Mouse (Mus musculus) CH12F3 (cell line): ENCODE results near the gene Bach2.

Experiments used
- in situ Hi-C: fragments of 300-500 bp; cut with MboI; formaldehyde crosslinking; loops from 2 replicates; pipeline ENCODE4 v1.14.3; 2020; ENCODE audit warnings: low sequenced_read_pairs

Bach2 gene

GRCm38 (mm10) chr4:32223563-32223962 lies 15.0 kb upstream of the Bach2 start:
- in situ Hi-C loops = no loop called here

GRCm38 (mm10) chr4:32225191-32225590 lies 13.4 kb upstream of the Bach2 start:
- in situ Hi-C loops = no loop called here

- in situ Hi-C loops = no loop called here
Observed at GRCm38 (mm10) chr4:32227970-32228557, 10.5 kb upstream of the Bach2 start.

- in situ Hi-C loops = no loop called here
Observed at GRCm38 (mm10) chr4:32229266-32229665, 9.3 kb upstream of the Bach2 start.

- in situ Hi-C loops = no loop called here
Observed at GRCm38 (mm10) chr4:32231258-32232055, 7.1 kb upstream of the Bach2 start.

GRCm38 (mm10) chr4:32235920-32236705 lies 2.5 kb upstream of the Bach2 start:
- in situ Hi-C loops = no loop called here

GRCm38 (mm10) chr4:32238921-32239748 lies 531 bp downstream of the Bach2 start:
- in situ Hi-C loops = no loop called here

GRCm38 (mm10) chr4:32239749-32240131 lies 1.1 kb downstream of the Bach2 start:
- in situ Hi-C loops = no loop called here

GRCm38 (mm10) chr4:32240457-32241030 lies 1.9 kb downstream of the Bach2 start:
- in situ Hi-C loops = no loop called here

- in situ Hi-C loops = no loop called here
Observed at GRCm38 (mm10) chr4:32241351-32241980, 2.9 kb downstream of the Bach2 start.

GRCm38 (mm10) chr4:32242122-32242615 lies 3.6 kb downstream of the Bach2 start:
- in situ Hi-C loops = no loop called here

GRCm38 (mm10) chr4:32243458-32243857 lies 4.9 kb downstream of the Bach2 start:
- in situ Hi-C loops = no loop called here

- in situ Hi-C loops = no loop called here
Observed at GRCm38 (mm10) chr4:32244092-32244745, 5.6 kb downstream of the Bach2 start.

GRCm38 (mm10) chr4:32245586-32245985 lies 7.0 kb downstream of the Bach2 start:
- in situ Hi-C loops = loop anchor here (5.0 kb wide), 1 partner anchor 188 kb away; no protein-coding TSS in a partner anchor

GRCm38 (mm10) chr4:32246020-32246419 lies 7.4 kb downstream of the Bach2 start:
- in situ Hi-C loops = loop anchor here (5.0 kb wide), 1 partner anchor 189 kb away; no protein-coding TSS in a partner anchor

GRCm38 (mm10) chr4:32246801-32247200 lies 8.2 kb downstream of the Bach2 start:
- in situ Hi-C loops = loop anchor here (5.0 kb wide), 1 partner anchor 190 kb away; no protein-coding TSS in a partner anchor

GRCm38 (mm10) chr4:32247463-32248113 lies 9.0 kb downstream of the Bach2 start:
- in situ Hi-C loops = loop anchor here (5.0 kb wide), 1 partner anchor 190 kb away; no protein-coding TSS in a partner anchor

GRCm38 (mm10) chr4:32248236-32248635 lies 9.6 kb downstream of the Bach2 start:
- in situ Hi-C loops = loop anchor here (5.0 kb wide), 1 partner anchor 191 kb away; no protein-coding TSS in a partner anchor
